ENCODE assay signal across 25 mouse cellular contexts in the genomic region with DNA sequence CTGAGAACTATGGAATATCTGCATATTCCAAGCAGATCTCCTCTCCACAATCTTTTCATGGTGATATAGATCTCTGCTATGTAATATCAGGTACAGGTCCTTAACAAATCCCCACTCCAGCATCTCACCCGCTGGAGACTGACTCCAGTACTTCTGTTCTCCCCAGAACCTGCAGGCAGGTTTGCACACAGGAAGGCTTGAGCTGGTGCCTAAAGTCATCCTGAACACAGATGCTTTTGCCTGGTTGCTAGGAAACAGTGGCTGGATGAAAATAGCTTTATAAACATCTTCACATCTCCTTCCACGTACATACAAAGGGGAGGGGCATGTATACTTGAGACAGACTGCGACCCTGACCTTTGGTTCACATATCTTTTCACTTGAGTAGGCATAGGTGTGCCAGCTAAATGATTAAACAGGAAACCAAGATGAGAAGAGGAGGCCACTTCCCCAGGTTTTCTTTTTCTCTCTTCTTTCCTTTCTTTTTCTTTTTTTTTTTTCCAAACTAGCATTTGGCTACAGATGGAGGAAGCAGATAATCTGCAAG. TPM values are rescaled to one million over a fixed set of nuclear protein-coding genes. Genes with fewer than 3 reads are reported as not detected.
DNase-seq lines count a peak whose midpoint lies in the region; ATAC-seq and TF ChIP-seq lines count a peak whose summit lies in the region.
"Had no signal": no experiment of that assay in that cellular context is flagged by ENCODE, and none has a peak within 500 bp of the region (broad histone marks: within the 10 kb centered on the region; RNA-seq: fewer than 3 reads in every experiment).

No protein-coding gene starts in this region.

- ATAC-seq in kidney, embryonic 14.5 days (ENCODE audit: low FRiP score, low TSS enrichment), result no peak
- no peak for ATAC-seq in midbrain, postnatal 0 days (ENCODE audit: low FRiP score)
- ATAC-seq in midbrain, embryonic 16.5 days, result no peak
- peak; percentile 90 for ATAC-seq in intestine, embryonic 15.5 days
- ATAC-seq in heart, embryonic 12.5 days (ENCODE audit: insufficient number of reproducible peaks, low FRiP score), result no peak
- ATAC-seq: forebrain, embryonic 15.5 days; inflammation-experienced regulatory T-cells, adult 6 months had no signal

- no peak for TF ChIP-seq CTCF in midbrain, postnatal 0 days (IDR thresholded peaks at IDR 0.05)
- no peak for TF ChIP-seq CTCF in small intestine, adult 2 months (IDR thresholded peaks at IDR 0.05; ENCODE audit: extremely low read depth, insufficient read length, insufficient replicate concordance, low read depth, low read length)
- TF ChIP-seq CTCF in thymus, adult 2 months (IDR thresholded peaks at IDR 0.05; ENCODE audit: borderline replicate concordance, control insufficient read depth, extremely low read depth, insufficient read depth, low read length, poor library complexity), result no peak

- no peaks in the 10 kb centered on the region for H3K36me3 ChIP-seq in kidney, embryonic 14.5 days (ENCODE audit: control insufficient read depth, insufficient read depth, low read length)
- no peaks in the 10 kb centered on the region for H3K36me3 ChIP-seq in midbrain, postnatal 0 days (ENCODE audit: insufficient read depth, low read length)
- no peaks in the 10 kb centered on the region for H3K36me3 ChIP-seq in midbrain, embryonic 16.5 days (ENCODE audit: control insufficient read depth, insufficient read depth, low read length)
- H3K36me3 ChIP-seq in intestine, embryonic 15.5 days, result no peaks in the 10 kb centered on the region
- H3K36me3 ChIP-seq in small intestine, adult 2 months (ENCODE audit: control insufficient read depth, insufficient read depth, low read length), result no peaks in the 10 kb centered on the region
- no peaks in the 10 kb centered on the region for H3K36me3 ChIP-seq in thymus, adult 2 months (ENCODE audit: control insufficient read depth, insufficient read depth, low read length)
- no peaks in the 10 kb centered on the region for H3K36me3 ChIP-seq in heart, embryonic 12.5 days
- H3K36me3 ChIP-seq: forebrain, embryonic 15.5 days; limb, embryonic 15.5 days; liver, embryonic 15.5 days; midbrain, embryonic 12.5 days had no signal

- no peak overlapping the region for H3K27ac ChIP-seq in kidney, embryonic 14.5 days (ENCODE audit: low read depth, low read length)
- no peak overlapping the region for H3K27ac ChIP-seq in midbrain, postnatal 0 days (ENCODE audit: low read depth, low read length)
- no peak overlapping the region for H3K27ac ChIP-seq in midbrain, embryonic 16.5 days (ENCODE audit: low read length)
- H3K27ac ChIP-seq in intestine, embryonic 15.5 days, result 0 out of 2 replicates have a peak overlapping the region, but pooled peaks have one; percentile 51
- peak overlapping the region; percentile 93 for H3K27ac ChIP-seq in small intestine, adult 2 months (ENCODE audit: insufficient read depth, low read depth, low read length)
- no peak overlapping the region for H3K27ac ChIP-seq in thymus, adult 2 months (ENCODE audit: control insufficient read depth, insufficient read depth, low read length)
- no peak overlapping the region for H3K27ac ChIP-seq in heart, embryonic 12.5 days (ENCODE audit: poor library complexity, severe bottlenecking)
- H3K27ac ChIP-seq: forebrain, embryonic 15.5 days; limb, embryonic 15.5 days; liver, embryonic 15.5 days; midbrain, embryonic 12.5 days had no signal

- no peak overlapping the region for H3K4me2 ChIP-seq in kidney, embryonic 14.5 days (replicated peaks; ENCODE audit: low read depth, low read length)
- no peak overlapping the region for H3K4me2 ChIP-seq in midbrain, postnatal 0 days (ENCODE audit: low read depth, low read length, poor library complexity, severe bottlenecking)
- no peak overlapping the region for H3K4me2 ChIP-seq in midbrain, embryonic 16.5 days (ENCODE audit: low read length)
- no peak overlapping the region for H3K4me2 ChIP-seq in intestine, embryonic 15.5 days (replicated peaks)
- H3K4me2 ChIP-seq in heart, embryonic 12.5 days, result no peak overlapping the region
- H3K4me2 ChIP-seq: forebrain, embryonic 15.5 days; limb, embryonic 15.5 days; liver, embryonic 15.5 days; midbrain, embryonic 12.5 days had no signal

- no peaks in the 10 kb centered on the region for H3K9me3 ChIP-seq in kidney, embryonic 14.5 days (ENCODE audit: control insufficient read depth, low read length)
- H3K9me3 ChIP-seq in midbrain, postnatal 0 days (ENCODE audit: low read length), result no peaks in the 10 kb centered on the region
- no peaks in the 10 kb centered on the region for H3K9me3 ChIP-seq in midbrain, embryonic 16.5 days (replicated peaks; ENCODE audit: control insufficient read depth, low read length, poor library complexity, severe bottlenecking)
- no peaks in the 10 kb centered on the region for H3K9me3 ChIP-seq in intestine, embryonic 15.5 days
- no peaks in the 10 kb centered on the region for H3K9me3 ChIP-seq in heart, embryonic 12.5 days (replicated peaks)
- H3K9me3 ChIP-seq: forebrain, embryonic 15.5 days; limb, embryonic 15.5 days; liver, embryonic 15.5 days; midbrain, embryonic 12.5 days had no signal

- no peaks in the 10 kb centered on the region for H3K4me1 ChIP-seq in kidney, embryonic 14.5 days (ENCODE audit: control insufficient read depth, insufficient read depth, low read length)
- no peaks in the 10 kb centered on the region for H3K4me1 ChIP-seq in midbrain, postnatal 0 days (ENCODE audit: insufficient read depth, low read length)
- no peaks in the 10 kb centered on the region for H3K4me1 ChIP-seq in midbrain, embryonic 16.5 days (ENCODE audit: control insufficient read depth, insufficient read depth, low read length)
- H3K4me1 ChIP-seq in intestine, embryonic 15.5 days (replicated peaks), result no peaks in the 10 kb centered on the region
- H3K4me1 ChIP-seq in small intestine, adult 2 months (ENCODE audit: control insufficient read depth, insufficient read depth, insufficient read length, low read length), result peaks cover 9% of the 10 kb centered on the region; the same call in 1 of the 2 replicates
- H3K4me1 ChIP-seq in thymus, adult 2 months (replicated peaks; ENCODE audit: control insufficient read depth, insufficient read depth, low read length), result no peaks in the 10 kb centered on the region
- no peaks in the 10 kb centered on the region for H3K4me1 ChIP-seq in heart, embryonic 12.5 days (replicated peaks)
- H3K4me1 ChIP-seq: forebrain, embryonic 15.5 days; limb, embryonic 15.5 days; liver, embryonic 15.5 days; midbrain, embryonic 12.5 days had no signal

- no peak overlapping the region for H3K9ac ChIP-seq in kidney, embryonic 14.5 days (ENCODE audit: low read depth, low read length)
- no peak overlapping the region for H3K9ac ChIP-seq in midbrain, postnatal 0 days (replicated peaks; ENCODE audit: low read length, poor library complexity, severe bottlenecking)
- H3K9ac ChIP-seq in midbrain, embryonic 16.5 days (ENCODE audit: low read depth, low read length), result no peak overlapping the region
- H3K9ac ChIP-seq in intestine, embryonic 15.5 days, result no peak overlapping the region
- no peak overlapping the region for H3K9ac ChIP-seq in heart, embryonic 12.5 days
- H3K9ac ChIP-seq: forebrain, embryonic 15.5 days; limb, embryonic 15.5 days; liver, embryonic 15.5 days; midbrain, embryonic 12.5 days had no signal

- no peak overlapping the region for H3K4me3 ChIP-seq in kidney, embryonic 14.5 days (ENCODE audit: low read length)
- no peak overlapping the region for H3K4me3 ChIP-seq in midbrain, postnatal 0 days (ENCODE audit: low read depth, low read length)
- H3K4me3 ChIP-seq in midbrain, embryonic 16.5 days (ENCODE audit: low read depth, low read length), result no peak overlapping the region
- no peak overlapping the region for H3K4me3 ChIP-seq in intestine, embryonic 15.5 days (replicated peaks)
- no peak overlapping the region for H3K4me3 ChIP-seq in small intestine, adult 2 months (ENCODE audit: low read depth, low read length)
- H3K4me3 ChIP-seq in thymus, adult 2 months (ENCODE audit: control insufficient read depth, insufficient read depth, low read length), result no peak overlapping the region
- no peak overlapping the region for H3K4me3 ChIP-seq in heart, embryonic 12.5 days
- H3K4me3 ChIP-seq: forebrain, embryonic 15.5 days; limb, embryonic 15.5 days; liver, embryonic 15.5 days; midbrain, embryonic 12.5 days; myocyte had no signal

- 59% methylated on average over 3 of the region's 3 CpGs for WGBS in kidney, embryonic 14.5 days
- 56% methylated on average over 3 of the region's 3 CpGs for WGBS in midbrain, postnatal 0 days
- WGBS in midbrain, embryonic 16.5 days, result 73% methylated on average over 3 of the region's 3 CpGs
- WGBS in intestine, embryonic 15.5 days, result 50% methylated on average over 3 of the region's 3 CpGs
- 32% methylated on average over 3 of the region's 3 CpGs for WGBS in small intestine, adult 2 months
- WGBS in thymus, adult 2 months, result 83% methylated on average over 3 of the region's 3 CpGs
- 79% methylated on average over 3 of the region's 3 CpGs for WGBS in heart, embryonic 12.5 days

- no peaks in the 10 kb centered on the region for H3K27me3 ChIP-seq in kidney, embryonic 14.5 days (ENCODE audit: control insufficient read depth, insufficient read depth, low read length)
- no peaks in the 10 kb centered on the region for H3K27me3 ChIP-seq in midbrain, postnatal 0 days (ENCODE audit: insufficient read depth, low read length)
- no peaks in the 10 kb centered on the region for H3K27me3 ChIP-seq in midbrain, embryonic 16.5 days (ENCODE audit: control insufficient read depth, insufficient read depth, low read depth, low read length)
- no peaks in the 10 kb centered on the region for H3K27me3 ChIP-seq in intestine, embryonic 15.5 days (replicated peaks)
- no peaks in the 10 kb centered on the region for H3K27me3 ChIP-seq in small intestine, adult 2 months (ENCODE audit: control insufficient read depth, insufficient read depth, low read length)
- H3K27me3 ChIP-seq in thymus, adult 2 months (ENCODE audit: control insufficient read depth, insufficient read depth, low read length), result no peaks in the 10 kb centered on the region
- no peaks in the 10 kb centered on the region for H3K27me3 ChIP-seq in heart, embryonic 12.5 days (replicated peaks)
- H3K27me3 ChIP-seq: forebrain, embryonic 15.5 days; limb, embryonic 15.5 days; liver, embryonic 15.5 days; midbrain, embryonic 12.5 days had no signal

- no peak for TF ChIP-seq POLR2A in small intestine, adult 2 months (IDR thresholded peaks at IDR 0.05; ENCODE audit: low read depth, low read length)
- TF ChIP-seq POLR2A in thymus, adult 2 months (IDR thresholded peaks at IDR 0.05; ENCODE audit: control insufficient read depth, extremely low read depth, insufficient read depth, low read length, poor library complexity), result no peak

- peak; percentile 64 for DNase-seq in kidney, adult 9 months
- peak; percentile 41 for DNase-seq in midbrain, postnatal 0 days (ENCODE audit: low spot score)
- DNase-seq in thymus, adult 2 months, result no peak
- DNase-seq: adrenal gland, postnatal 10 days; cerebellum, adult 11 months; cerebellum, postnatal 25 days; embryo, embryonic 11 days; gastrocnemius, postnatal 36 days had no signal

RNA-seq across cellular contexts. Expression of a gene that starts 6.7 kb away (rescaled TPM):
- polyA plus RNA-seq in kidney, embryonic 14.5 days (2014; fragmentation: Nextera tagmentation; extraction: Ambion mirVana), result 0.36 and 1.1 TPM in 2 replicates
- total RNA-seq in midbrain, postnatal 0 days (2014; rRNA removed), result 4.2 and 8.4 TPM in 2 replicates
- 8.8 and 9.7 TPM in 2 replicates for polyA plus RNA-seq in midbrain, postnatal 0 days (2015; fragmentation: Nextera tagmentation; extraction: Ambion mirVana)
- polyA plus RNA-seq in midbrain, embryonic 16.5 days (2015; fragmentation: Nextera tagmentation; extraction: Ambion mirVana), result 1.6 and 3.1 TPM in 2 replicates
- polyA plus RNA-seq in intestine, embryonic 15.5 days (2015; fragmentation: Nextera tagmentation; extraction: Ambion mirVana), result 0.13 and 0.28 TPM in 2 replicates
- polyA plus RNA-seq in small intestine, adult 2 months (2012; rRNA removed), result 0.04 TPM in 1 of 2 replicates, not detected in the other
- polyA plus RNA-seq in thymus, adult 2 months (2012; rRNA removed), result 0.18 TPM in 1 of 2 replicates, not detected in the other
- polyA plus RNA-seq in heart, embryonic 12.5 days (2016; fragmentation: Nextera tagmentation; extraction: Ambion mirVana), result 0.08 TPM in 1 of 2 replicates, not detected in the other
- total RNA-seq: gastrocnemius, postnatal 36 days; neutrophil, adult 5-6 weeks had no signal
- polyA plus RNA-seq: heart, postnatal 0 days; hindbrain, embryonic 11.5 days; inflammation-experienced regulatory T-cells, adult 6 months; midbrain, embryonic 12.5 days; myocyte had no signal

RNA-seq across cellular contexts. Expression of a gene that starts 10.3 kb away (rescaled TPM):
- polyA plus RNA-seq in kidney, embryonic 14.5 days (2014; fragmentation: Nextera tagmentation; extraction: Ambion mirVana), result not detected in 2 replicates
- total RNA-seq in midbrain, postnatal 0 days (2014; rRNA removed), result 0.47 and 1.3 TPM in 2 replicates
- polyA plus RNA-seq in midbrain, postnatal 0 days (2015; fragmentation: Nextera tagmentation; extraction: Ambion mirVana), result 1.2 and 1.6 TPM in 2 replicates
- polyA plus RNA-seq in midbrain, embryonic 16.5 days (2015; fragmentation: Nextera tagmentation; extraction: Ambion mirVana), result not detected in 2 replicates
- polyA plus RNA-seq in intestine, embryonic 15.5 days (2015; fragmentation: Nextera tagmentation; extraction: Ambion mirVana), result not detected in 2 replicates
- not detected in 2 replicates for polyA plus RNA-seq in small intestine, adult 2 months (2012; rRNA removed)
- polyA plus RNA-seq in thymus, adult 2 months (2012; rRNA removed), result 0.19 TPM in 1 of 2 replicates, not detected in the other
- not detected in 2 replicates for polyA plus RNA-seq in heart, embryonic 12.5 days (2016; fragmentation: Nextera tagmentation; extraction: Ambion mirVana)
- total RNA-seq: adrenal gland, postnatal 10 days; gastrocnemius, postnatal 36 days; neutrophil, adult 5-6 weeks had no signal
- polyA plus RNA-seq: embryonic facial prominence, embryonic 14.5 days; forebrain, embryonic 15.5 days; heart, postnatal 0 days; hindbrain, embryonic 11.5 days; inflammation-experienced regulatory T-cells, adult 6 months; limb, embryonic 15.5 days; liver, embryonic 15.5 days; lung, embryonic 16.5 days; midbrain, embryonic 12.5 days; myocyte had no signal

RNA-seq across cellular contexts. Expression of a gene that starts 26.5 kb away (rescaled TPM):
- polyA plus RNA-seq in kidney, embryonic 14.5 days (2014; fragmentation: Nextera tagmentation; extraction: Ambion mirVana), result not detected in 2 replicates
- 0.90 and 2.8 TPM in 2 replicates for total RNA-seq in midbrain, postnatal 0 days (2014; rRNA removed)
- polyA plus RNA-seq in midbrain, postnatal 0 days (2015; fragmentation: Nextera tagmentation; extraction: Ambion mirVana), result 0.50 and 0.95 TPM in 2 replicates
- not detected in 2 replicates for polyA plus RNA-seq in midbrain, embryonic 16.5 days (2015; fragmentation: Nextera tagmentation; extraction: Ambion mirVana)
- not detected in 2 replicates for polyA plus RNA-seq in intestine, embryonic 15.5 days (2015; fragmentation: Nextera tagmentation; extraction: Ambion mirVana)
- polyA plus RNA-seq in small intestine, adult 2 months (2012; rRNA removed), result not detected in 2 replicates
- polyA plus RNA-seq in thymus, adult 2 months (2012; rRNA removed), result 0.26 and 0.38 TPM in 2 replicates
- polyA plus RNA-seq in heart, embryonic 12.5 days (2016; fragmentation: Nextera tagmentation; extraction: Ambion mirVana), result not detected in 2 replicates
- total RNA-seq: adrenal gland, postnatal 10 days; gastrocnemius, postnatal 36 days; neutrophil, adult 5-6 weeks had no signal
- polyA plus RNA-seq: embryonic facial prominence, embryonic 14.5 days; forebrain, embryonic 15.5 days; heart, postnatal 0 days; hindbrain, embryonic 11.5 days; inflammation-experienced regulatory T-cells, adult 6 months; limb, embryonic 15.5 days; liver, embryonic 15.5 days; lung, embryonic 16.5 days; midbrain, embryonic 12.5 days; myocyte had no signal

RNA-seq across cellular contexts. Expression of a gene that starts 47.6 kb away (rescaled TPM):
- not detected in 2 replicates for polyA plus RNA-seq in kidney, embryonic 14.5 days (2014; fragmentation: Nextera tagmentation; extraction: Ambion mirVana)
- total RNA-seq in midbrain, postnatal 0 days (2014; rRNA removed), result not detected in 2 replicates
- 0.38 and 0.43 TPM in 2 replicates for polyA plus RNA-seq in midbrain, postnatal 0 days (2015; fragmentation: Nextera tagmentation; extraction: Ambion mirVana)
- polyA plus RNA-seq in midbrain, embryonic 16.5 days (2015; fragmentation: Nextera tagmentation; extraction: Ambion mirVana), result not detected in 2 replicates
- polyA plus RNA-seq in intestine, embryonic 15.5 days (2015; fragmentation: Nextera tagmentation; extraction: Ambion mirVana), result not detected in 2 replicates
- not detected in 2 replicates for polyA plus RNA-seq in small intestine, adult 2 months (2012; rRNA removed)
- polyA plus RNA-seq in thymus, adult 2 months (2012; rRNA removed), result not detected in 2 replicates
- 0.58 and 1.1 TPM in 2 replicates for polyA plus RNA-seq in heart, embryonic 12.5 days (2016; fragmentation: Nextera tagmentation; extraction: Ambion mirVana)
- total RNA-seq: adrenal gland, postnatal 10 days; gastrocnemius, postnatal 36 days; layer of hippocampus, postnatal 14 days; neutrophil, adult 5-6 weeks had no signal
- polyA plus RNA-seq: embryonic facial prominence, embryonic 14.5 days; forebrain, embryonic 15.5 days; heart, postnatal 0 days; hindbrain, embryonic 11.5 days; inflammation-experienced regulatory T-cells, adult 6 months; limb, embryonic 15.5 days; liver, embryonic 15.5 days; lung, embryonic 16.5 days; myocyte had no signal

RNA-seq across cellular contexts. Expression of a gene that starts 56.2 kb away (rescaled TPM):
- not detected in 2 replicates for polyA plus RNA-seq in kidney, embryonic 14.5 days (2014; fragmentation: Nextera tagmentation; extraction: Ambion mirVana)
- not detected in 2 replicates for total RNA-seq in midbrain, postnatal 0 days (2014; rRNA removed)
- polyA plus RNA-seq in midbrain, postnatal 0 days (2015; fragmentation: Nextera tagmentation; extraction: Ambion mirVana), result not detected in 2 replicates
- not detected in 2 replicates for polyA plus RNA-seq in midbrain, embryonic 16.5 days (2015; fragmentation: Nextera tagmentation; extraction: Ambion mirVana)
- polyA plus RNA-seq in intestine, embryonic 15.5 days (2015; fragmentation: Nextera tagmentation; extraction: Ambion mirVana), result not detected in 2 replicates
- not detected in 2 replicates for polyA plus RNA-seq in small intestine, adult 2 months (2012; rRNA removed)
- polyA plus RNA-seq in thymus, adult 2 months (2012; rRNA removed), result 0.26 and 0.32 TPM in 2 replicates
- polyA plus RNA-seq in heart, embryonic 12.5 days (2016; fragmentation: Nextera tagmentation; extraction: Ambion mirVana), result not detected in 2 replicates
- total RNA-seq: adrenal gland, postnatal 10 days; gastrocnemius, postnatal 36 days; layer of hippocampus, postnatal 14 days; neutrophil, adult 5-6 weeks had no signal
- polyA plus RNA-seq: embryonic facial prominence, embryonic 14.5 days; forebrain, embryonic 15.5 days; heart, postnatal 0 days; hindbrain, embryonic 11.5 days; inflammation-experienced regulatory T-cells, adult 6 months; limb, embryonic 15.5 days; liver, embryonic 15.5 days; lung, embryonic 16.5 days; midbrain, embryonic 12.5 days; myocyte had no signal

Comparison
In these comparisons a context has a peak if more than half of its experiments do, and no peak if none do; other contexts are left out.
1. H3K27ac ChIP-seq: peak in intestine, embryonic 15.5 days (single experiment) and small intestine, adult 2 months (single experiment); none in kidney, embryonic 14.5 days (single experiment), midbrain, postnatal 0 days (single experiment), midbrain, embryonic 16.5 days (single experiment), thymus, adult 2 months (single experiment) and heart, embryonic 12.5 days (single experiment).